Mouse (Mus musculus): Measurements from ENCODE around the gene Cdiptos.

Gene Cdiptos

DNA sequence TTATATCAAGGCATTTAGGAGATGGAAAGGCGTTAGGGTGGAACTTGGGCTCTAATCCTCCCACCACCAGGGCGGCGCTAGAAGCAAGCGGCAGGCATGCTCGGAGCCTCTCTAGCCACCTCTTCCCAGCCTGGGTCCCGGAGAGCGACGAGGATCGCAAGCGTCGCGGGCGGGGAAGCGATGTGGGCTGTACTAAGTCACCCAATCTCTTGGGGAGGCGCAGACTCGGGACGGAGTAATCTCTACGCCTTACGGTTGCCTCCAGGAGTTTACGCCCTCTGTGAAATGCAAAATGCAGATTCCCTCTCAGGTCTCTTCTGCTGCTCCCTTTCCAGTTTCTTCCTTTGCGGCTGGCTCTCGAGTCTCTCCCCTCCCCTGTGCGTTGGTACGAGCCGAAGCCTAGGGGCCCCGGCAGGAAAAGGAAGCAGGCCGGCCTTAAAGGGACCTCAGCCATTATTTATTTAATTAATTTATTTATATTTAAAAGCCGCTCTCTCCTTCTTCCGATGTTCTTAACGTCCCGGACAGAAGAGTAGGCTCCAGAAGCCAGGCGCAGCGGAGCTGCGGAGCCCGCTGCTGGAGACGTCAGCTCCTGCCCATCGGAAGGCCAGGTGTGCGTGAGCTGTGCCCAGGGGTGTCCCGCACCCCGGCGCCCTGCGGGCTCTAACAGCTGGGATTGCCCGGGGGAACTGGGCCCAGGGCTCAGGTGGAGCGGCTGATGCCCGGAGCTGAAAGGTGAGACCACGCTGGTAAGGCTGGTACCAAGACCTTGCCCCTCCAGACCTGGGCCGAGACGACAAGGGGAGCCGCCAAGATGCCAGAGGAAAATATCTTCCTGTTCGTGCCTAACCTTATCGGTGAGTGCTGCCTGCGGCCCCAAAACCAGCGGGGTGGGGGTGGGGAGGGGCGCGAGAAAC, at the start of gene Cdiptos:
Gene Cdiptos (minus strand): TSS at position 149 of the 917 bp plus-strand sequence.
- peak; percentile 90 to 95 for DNase-seq (ENCODE audit: low spot score in 2 of 2)

DNA sequence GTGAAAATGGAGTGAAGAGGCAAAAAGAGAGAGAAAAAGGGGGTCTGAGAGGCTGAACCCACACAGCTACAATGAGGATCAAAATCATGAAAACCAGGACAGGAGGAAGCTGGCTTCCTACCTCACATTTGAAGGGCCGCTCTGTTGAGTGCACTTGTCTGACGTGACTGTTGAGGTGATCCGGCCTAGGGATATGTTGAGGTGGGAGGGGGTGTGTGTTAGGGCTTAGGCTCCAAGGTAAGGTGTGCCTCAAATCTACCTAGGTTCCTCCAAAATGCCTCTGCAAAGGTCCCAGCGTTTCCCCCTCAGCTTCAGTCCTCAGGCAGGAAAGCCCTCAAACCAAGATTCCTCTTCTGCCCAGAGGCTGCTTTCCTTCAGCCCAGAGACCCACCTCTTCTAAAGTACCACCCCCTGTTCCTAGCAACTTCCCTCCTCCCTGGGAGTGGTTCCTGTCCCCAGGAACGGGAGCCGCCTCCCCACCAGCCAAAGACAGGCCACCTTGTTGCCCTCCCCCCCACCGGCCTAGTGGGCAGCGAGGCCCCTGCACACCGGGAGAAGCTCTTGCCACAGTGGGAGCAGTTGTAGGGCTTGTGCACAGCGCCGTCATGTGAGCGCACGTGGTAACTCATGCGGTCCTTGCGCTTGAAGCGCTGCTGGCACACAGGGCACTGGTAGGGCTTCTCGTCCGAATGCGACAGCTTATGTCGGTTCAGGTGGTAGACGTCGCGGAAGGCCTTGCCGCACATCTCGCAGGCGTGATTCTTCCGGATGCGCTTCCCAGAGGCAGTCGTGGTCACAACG, 49.1 kb upstream of the Cdiptos start:
- DNase-seq (ENCODE audit: low spot score in 2 of 2): peak; percentile 64 to 75

DNA sequence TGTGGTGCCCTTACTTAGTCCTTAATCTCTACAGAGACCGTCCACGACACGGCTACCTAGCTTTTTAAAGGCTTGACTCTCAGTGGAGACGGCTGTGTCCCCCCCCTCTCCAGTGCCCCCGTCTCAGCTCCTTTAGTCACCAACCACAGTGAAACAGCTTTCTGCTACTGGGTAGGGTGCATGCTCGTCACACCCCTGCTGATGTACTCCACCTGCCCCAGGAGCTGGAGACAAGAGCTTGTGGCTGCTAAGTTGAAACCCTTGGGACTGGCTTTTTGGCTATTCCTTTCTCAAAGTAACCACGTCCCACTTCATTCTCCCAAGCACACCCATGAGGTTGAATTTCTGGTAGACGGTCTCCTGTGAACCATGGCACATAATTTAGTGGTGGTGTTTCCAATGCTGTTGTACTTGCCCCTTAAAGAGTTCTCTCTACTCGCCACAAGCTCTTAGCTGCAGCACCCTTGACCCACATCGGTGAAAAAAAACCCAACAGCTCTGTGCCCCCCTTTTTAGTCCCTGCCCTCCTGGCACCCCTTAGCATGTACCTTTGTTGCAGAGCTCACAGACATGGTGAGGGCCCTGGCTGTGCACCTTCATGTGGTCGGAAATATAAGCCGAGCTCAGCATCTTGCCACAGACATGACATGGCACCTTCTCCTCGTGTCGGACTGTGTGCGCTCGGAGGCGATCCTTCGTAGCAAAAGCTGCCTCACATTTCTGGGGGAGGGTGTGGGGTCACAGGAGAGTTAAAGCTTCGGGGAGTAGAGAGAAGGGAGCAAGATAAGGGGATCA, 48.2 kb upstream of the Cdiptos start:
- no peak for DNase-seq (ENCODE audit: low spot score in 2 of 2)

DNA sequence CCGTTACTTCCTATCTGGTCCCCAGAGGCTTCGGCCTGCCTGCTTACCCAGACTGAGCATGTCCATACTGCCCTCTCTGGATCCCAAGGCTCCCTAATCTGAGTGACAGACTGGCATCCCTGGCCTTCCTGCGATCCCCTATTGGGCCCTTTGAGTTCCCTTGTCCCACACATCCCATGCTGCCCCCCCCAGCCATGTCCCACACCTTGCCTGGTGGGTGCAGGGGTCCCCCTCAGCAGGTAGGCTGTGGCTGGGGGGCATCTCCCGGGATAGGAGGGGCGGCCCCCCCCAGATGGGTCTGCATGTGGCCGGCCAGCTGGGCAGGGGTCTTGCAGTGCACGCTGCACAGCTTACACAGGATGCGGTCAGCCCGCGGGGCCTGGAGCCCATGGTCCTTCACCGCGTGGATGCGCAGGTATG, 47.4 kb upstream of the Cdiptos start:
- DNase-seq (ENCODE audit: low spot score in 2 of 2): no peak

DNA sequence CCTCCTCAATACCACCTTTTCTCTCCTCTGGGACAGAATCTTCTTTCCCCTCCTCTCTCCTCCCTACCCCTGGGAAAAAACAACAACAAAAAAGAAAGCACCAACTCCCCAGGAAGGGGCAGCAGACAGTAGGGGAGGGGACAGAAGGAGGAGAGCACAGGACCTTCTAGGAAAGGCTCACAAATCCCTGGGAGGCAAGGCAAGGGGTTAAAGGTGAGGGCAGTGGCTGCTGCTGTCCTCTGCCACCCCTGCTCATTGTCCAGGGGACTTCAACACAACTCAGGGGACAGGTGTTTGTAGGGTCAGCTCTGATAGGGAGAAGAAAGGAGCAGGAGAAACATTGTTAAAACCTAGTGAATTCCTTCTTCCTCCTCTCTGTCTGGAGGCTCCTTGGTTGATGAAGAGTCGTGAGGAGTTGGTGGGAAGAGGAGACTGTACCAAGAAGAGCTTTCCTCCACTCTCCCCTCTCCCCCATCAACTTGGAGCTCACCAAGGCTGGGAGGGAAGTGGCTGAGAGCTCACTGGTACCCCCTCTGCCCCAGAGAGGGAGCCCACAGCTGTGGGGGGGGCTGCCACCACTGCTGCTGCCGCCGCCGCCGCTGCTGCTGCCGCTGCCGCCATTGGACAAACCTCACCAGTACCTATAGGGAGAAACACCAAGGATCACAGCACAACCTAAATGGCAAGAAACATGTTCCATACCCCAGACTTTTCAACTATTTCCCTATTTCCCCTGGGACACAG, 46.8 kb upstream of the Cdiptos start:
- no peak for DNase-seq (ENCODE audit: low spot score in 2 of 2)

DNA sequence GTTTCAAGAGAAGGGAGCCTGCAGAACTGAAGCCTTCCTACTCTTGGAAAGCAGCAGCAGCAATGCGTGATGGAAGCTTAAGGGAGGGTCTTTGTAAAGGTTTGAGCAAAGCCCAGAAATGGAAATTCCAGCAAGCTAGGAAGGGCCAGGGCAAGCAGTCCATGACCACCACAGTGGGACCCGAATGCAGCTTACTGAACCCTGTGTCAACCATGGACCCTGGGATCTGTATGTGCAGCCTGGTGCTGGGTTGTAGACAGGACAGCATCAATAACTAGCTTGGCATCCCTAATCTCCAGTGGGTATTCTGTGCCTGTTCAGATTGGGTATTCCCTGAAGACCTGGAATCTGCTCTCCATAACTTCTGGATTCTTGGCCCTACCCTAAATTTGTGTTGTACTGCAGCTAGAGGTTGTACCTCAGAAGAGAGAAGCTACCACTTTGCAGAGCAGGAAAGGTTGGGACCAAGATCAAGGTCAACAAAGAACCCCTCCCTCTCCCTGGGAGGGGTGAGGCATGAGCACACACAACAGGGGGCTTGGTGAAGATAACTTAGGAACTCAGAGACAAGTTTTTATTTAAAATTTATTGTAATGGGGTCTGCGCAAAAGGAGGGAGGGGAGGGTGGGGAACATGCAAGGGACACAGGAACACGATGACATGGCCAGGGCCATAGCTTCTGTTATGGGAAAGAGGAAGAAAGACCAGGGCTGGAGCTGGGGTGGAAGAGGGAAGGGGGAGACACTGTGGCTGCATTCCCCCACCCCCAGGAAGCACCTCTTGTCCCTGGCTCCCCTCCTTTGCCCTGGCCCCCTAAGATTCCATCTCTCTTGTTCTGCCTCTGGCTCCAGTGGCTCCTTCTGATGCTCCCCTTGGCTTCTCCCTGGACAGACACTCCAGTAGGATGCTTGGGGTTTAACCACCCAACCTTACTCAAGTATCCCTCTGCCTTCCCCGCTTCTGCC, 45.9 kb upstream of the Cdiptos start:
- DNase-seq (ENCODE audit: low spot score in 2 of 2): no peak

DNA sequence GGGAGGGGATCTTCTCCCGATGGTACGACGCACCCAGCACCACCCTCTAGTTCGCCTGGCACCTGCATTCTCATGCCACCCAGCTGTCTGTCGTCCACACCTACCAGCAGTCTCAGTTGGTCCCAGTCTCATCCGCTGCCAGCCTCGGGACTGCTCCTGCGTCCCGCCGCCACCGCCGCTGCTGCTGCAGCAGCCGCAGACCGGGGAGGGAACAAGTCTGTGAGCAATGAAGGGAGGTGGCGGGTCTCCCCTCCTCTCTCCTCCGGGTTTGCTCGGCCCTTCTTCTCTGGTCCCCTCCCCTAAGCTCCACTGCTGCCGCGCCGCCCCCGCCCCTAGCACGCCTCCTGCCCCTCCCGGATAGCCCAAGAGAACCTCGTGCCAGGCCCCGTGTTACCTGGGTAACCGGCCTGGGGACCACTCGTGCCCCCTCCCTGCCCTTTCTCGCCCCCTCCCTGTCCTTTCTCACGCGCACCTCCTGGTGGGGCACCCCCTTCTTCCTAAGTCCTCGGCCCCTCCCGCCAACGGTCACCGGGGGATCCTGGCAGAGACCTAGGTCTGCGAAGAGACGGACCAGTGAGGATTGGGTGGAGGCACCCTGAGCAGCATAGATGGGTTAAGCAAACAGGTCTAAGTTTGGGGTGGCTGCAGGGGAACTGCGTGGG, 45.1 kb upstream of the Cdiptos start, which contains the start of the genes Gm42742 and Prrt2:
Gene Gm42742 (minus strand): TSS at position 197 of the 662 bp plus-strand sequence.
Gene Prrt2 (minus strand): TSS at position 311 of the 662 bp plus-strand sequence.
- DNase-seq (ENCODE audit: low spot score in 2 of 2): no peak

DNA sequence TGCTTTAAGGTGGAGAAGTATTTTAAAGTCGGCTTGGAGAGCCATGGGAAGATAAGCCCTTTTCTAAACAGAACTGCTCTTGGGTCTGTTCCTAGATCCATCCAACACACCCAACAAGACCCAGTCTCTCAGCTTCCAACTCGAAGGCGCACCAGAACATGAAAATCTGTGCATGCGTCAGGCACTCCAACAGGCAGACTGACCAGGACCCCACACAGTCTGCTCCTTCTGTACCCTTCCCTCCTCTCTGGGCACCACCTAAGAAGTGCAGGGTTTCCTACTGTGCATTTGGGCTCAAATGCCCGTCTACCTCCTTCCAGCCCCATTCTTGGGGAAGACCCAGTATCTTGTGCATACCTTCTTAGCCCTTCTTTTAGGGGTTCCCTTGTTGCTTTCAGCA, 44.6 kb upstream of the Cdiptos start:
- no peak for DNase-seq (ENCODE audit: low spot score in 2 of 2)

DNA sequence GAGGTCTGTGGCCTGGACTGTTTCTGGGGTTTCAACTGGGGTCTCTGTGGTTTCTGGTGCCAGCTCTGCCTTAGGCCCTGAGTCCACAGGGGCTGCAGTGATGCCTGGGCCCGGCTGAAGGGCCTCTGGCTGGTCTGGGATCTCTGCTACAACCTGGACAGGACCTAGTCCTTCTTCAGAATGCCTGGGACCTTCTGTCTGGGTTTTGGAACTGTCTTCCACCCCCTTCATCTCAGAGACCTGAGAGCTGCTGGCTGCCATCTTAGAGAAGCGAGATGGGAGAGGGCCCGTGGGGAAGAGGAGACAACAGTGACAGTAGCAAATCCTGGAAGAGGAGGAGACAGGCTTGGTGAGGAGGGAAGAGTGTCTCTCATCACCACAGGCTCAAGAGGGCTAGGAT, 44.1 kb upstream of the Cdiptos start:
- no peak for DNase-seq (ENCODE audit: low spot score in 2 of 2)

DNA sequence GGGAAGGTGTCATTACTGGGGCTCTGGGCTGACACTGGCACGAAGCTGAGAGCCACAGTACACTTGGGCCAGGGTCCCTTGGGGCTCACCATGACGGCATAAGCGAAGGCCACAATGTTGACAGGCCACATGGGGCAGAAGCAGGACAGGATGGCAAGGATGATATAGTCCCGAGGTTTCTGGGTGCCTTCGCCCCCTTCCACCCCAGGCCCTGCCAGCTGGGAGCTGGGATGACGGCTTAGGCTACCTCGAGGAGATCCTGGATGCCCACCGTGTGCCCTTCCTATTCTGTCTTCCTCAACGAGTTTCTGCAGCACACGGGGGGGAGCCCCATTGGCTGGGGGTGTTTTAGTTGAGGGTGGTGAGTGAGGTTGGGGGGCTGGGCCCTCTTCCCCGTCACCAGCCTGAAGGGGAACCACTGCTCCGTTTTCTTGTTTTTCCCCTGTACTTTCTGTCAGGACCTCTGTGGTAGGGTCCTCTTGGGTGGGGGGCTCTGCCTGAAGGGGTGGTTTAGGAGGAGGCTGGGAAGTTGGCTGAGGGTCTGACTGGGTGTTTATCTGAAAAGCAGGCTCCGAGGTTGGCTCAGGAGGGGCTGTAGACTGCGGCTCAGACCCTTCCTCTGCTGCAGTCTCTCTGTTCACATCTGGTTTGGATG, 43.5 kb upstream of the Cdiptos start:
- no peak for DNase-seq (ENCODE audit: low spot score in 2 of 2)

DNA sequence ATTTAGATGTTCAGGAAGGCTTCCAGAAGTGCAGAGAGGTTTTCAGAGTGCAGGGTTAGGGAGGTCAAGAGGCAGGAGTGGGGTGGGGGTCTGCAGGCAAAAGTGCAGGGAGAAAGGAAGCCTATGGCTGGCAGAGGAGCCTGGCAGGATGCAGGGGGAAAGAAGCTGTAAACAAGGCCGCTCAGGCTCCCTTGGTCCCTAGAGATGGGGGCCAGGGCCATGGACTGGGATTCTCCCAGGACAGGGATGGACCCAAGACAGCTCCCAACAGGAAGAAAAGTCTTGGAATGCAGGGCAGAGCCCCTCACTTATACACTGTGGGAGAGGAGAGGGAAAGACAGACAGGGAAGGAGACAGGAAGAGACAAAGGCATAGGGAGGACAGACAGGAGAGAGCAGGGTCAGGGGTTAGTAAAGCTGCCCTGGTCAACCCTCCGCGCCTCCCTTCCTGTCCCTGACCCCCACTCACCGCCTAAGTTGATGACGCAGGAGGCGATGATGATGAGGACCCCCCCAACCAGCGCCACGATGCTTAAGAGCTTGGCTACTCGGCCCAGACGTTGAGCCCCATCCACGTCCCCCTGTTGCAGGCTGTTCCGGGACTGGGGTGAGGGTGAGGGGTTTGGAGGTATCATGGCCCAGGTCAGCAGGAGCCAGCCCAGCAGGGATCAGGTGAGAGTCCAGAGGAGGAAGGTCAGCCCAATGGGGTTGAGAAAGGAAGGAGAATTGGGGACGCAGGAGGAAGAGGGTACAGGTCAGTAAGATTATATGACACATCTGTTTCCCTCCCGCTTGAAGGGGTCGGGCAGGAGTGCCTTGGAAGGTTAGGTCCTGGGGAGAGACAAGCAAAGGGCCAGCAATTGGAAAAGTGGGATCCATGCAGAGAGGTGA, 42.8 kb upstream of the Cdiptos start:
- no peak for DNase-seq (ENCODE audit: low spot score in 2 of 2)

DNA sequence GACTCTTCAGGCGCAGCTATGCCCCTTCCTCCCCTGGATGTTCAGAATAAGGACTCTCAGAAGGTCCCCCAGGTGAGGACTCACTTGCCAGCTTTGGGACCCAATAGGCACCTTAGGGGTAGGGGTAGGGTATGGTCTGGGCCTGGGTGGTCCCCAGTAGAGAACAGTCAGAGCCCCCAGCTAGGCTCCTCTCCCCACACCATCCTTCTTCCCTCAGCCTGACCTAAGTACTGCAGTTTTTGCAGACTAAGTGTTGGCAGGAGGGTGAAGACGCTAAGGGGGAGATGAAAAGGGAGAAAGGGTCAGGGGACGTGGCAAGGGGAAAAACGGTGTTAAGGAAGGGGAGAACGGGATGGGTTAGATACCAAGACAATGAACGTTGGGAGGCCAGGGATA, 42.0 kb upstream of the Cdiptos start:
- DNase-seq (ENCODE audit: low spot score in 2 of 2): no peak

DNA sequence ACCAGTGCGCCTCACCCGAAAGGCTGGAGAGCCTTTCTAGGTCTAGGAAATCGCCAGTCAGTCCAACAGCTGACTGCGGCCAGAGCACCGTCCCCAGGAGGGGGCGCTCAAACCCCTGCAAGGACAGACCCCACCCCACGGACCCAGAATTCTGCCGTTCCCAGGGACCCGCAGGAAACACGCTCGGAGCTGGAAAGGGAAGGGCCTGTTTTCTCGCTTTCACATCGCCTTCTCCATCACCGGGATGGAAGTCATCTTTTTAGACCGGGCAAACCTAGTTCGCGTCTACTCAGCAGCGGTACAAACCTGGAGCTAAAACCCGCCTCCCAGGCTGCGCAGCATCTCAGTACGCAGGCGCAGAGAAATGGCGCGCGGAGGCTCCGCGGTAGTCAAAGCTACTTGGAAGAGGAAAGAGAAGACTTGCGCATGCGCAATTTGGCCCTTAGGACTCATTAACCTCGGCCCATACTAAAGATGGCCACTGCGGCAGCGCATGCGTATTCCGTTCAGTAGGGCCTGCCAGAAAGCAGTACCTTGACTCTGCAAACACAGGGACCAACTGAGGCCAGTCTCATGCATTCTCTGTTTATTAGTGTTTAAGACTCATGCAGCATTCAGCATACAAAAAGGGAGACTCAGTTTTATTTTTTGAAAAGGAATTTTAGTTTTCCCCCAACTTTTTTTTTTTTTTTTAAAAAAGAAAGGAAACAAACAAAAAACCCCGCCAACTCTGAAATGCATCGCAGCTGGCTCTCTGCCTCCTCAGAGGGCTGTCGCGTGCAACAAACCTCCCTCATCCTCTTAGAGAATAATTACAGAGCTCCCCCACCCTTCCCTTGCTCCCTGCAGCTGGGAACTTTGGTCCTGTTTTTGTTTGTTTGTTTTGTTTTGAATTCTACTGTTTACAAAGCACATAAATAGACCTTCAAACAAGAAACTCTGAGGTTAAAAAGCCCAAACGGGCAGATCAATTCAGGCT, 41.4 kb upstream of the Cdiptos start, which contains the start of gene Pagr1a:
Gene Pagr1a (minus strand): TSS at position 382 of the 979 bp plus-strand sequence.
- DNase-seq (ENCODE audit: low spot score in 2 of 2): peak; percentile 95 to 96

DNA sequence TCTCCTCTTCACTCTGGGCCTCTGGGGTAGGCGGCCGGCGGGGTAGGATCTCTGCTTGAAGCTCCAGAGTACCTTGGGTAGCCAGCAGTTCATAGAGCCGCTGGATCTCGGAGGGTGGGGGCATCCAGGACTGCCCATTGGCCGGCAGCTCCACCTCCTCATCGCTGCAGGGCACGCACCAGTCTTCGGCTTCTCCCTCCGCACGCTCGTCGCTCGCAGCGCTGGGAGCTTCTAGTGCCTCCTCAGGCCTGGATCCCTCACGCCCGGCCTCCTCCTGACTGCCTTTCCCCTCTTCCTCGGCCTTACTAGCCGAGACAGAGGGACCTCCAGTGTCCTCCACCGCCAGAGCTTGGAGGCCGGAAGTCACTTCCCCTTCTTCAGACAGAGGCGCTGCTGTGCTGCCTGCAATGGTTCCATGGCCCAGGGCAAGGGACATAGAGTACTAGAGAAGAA, 40.6 kb upstream of the Cdiptos start:
- DNase-seq (ENCODE audit: low spot score in 2 of 2): no peak

DNA sequence TGATC, 40.4 kb upstream of the Cdiptos start, which contains the start of gene Pagr1b:
Gene Pagr1b (minus strand): TSS at position 4 of the 5 bp plus-strand sequence.
- no peak for DNase-seq (ENCODE audit: low spot score in 2 of 2)

DNA sequence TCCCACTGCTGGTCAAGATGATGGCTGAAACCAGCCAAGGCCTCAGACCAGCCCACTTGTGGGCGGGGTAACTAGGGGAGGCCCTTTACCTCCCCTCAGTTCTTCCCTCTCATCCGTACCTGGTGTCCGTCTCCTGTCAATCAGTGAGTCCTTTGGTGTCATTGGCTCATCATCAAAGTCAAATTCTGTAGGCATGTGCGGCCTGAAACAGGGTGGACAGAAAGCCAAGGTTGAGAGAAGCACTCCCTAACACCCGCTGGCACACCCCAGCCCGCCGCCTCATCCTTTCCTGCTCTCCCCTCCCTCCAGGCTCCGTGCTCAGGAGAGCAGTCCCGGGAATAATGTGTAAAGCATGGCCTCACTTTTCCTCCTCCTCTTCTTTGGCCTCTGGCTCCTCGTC, 40.2 kb upstream of the Cdiptos start:
- no peak for DNase-seq (ENCODE audit: low spot score in 2 of 2)

DNA sequence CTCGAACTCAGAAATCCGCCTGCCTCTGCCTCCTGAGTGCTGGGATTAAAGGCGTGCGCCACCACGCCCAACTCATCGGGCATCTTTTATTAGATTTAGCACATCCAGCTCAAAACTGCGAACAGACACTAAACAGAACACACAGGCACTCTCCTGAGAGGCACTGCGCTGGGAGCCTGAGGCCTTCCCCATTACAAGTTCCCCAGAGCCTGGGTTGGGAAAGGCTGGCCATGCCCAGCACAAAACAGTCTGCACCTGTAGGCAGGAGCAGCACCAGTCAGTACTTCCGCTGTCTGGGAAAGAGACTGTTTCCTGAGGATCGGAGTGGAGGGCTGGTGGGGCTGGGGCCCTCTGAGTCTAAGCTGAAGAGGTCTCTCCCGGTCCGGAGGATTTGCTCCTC, 39.1 kb upstream of the Cdiptos start:
- no peak for DNase-seq (ENCODE audit: low spot score in 2 of 2)

Data from spleen, postnatal 14 days (tissue).